Mouse (Mus musculus): ENCODE data around the gene Btg3. TPM values are rescaled to one million over a fixed set of nuclear protein-coding genes. Genes with fewer than 3 reads are reported as not detected.

Gene Btg3
- total and polyA plus RNA-seq, 3 experiments: 21.6 to 72.2 (median 43.9) TPM

- Histone ChIP-seq H3K4me3 (replicated peaks in 1 of 3; ENCODE audit: low read depth in 2 of 3, low read length in 2 of 3, poor library complexity in 1 of 3) (no peak overlapping the region), H3K9me3 (replicated peaks; ENCODE audit: low read length) (no peaks in the 10 kb centered on the region), H3K9ac (ENCODE audit: insufficient read depth, low read depth) (no peak overlapping the region), H3K4me2 (ENCODE audit: insufficient read depth, low read depth, poor library complexity, severe bottlenecking) (no peak overlapping the region), H3K4me1 (ENCODE audit: control insufficient read depth in 1 of 2, insufficient read depth in 2 of 2) (no peaks in the 10 kb centered on the region), H3K27ac (ENCODE audit: insufficient read depth, low read depth) (no peak overlapping the region), H3K36me3 (replicated peaks in 1 of 2; ENCODE audit: control insufficient read depth in 1 of 2, insufficient read depth in 1 of 2, low read length in 1 of 2) (no peaks in the 10 kb centered on the region), H3K79me2 (replicated peaks; ENCODE audit: control insufficient read depth, extremely low read depth, insufficient read depth, poor library complexity, severe bottlenecking) (no peaks in the 10 kb centered on the region), H3K27me3 (replicated peaks) (no peaks in the 10 kb centered on the region)
- TF ChIP-seq CHD1 (IDR thresholded peaks at IDR 0.05; ENCODE audit: low read depth, low read length): no peak
- TF ChIP-seq CTCF (conservative IDR thresholded peaks at IDR 0.05 in 1 of 2, IDR thresholded peaks at IDR 0.05 in 1 of 2; ENCODE audit: low read depth in 2 of 2, low read length in 2 of 2): no peak
- TF ChIP-seq RAD21 (IDR thresholded peaks at IDR 0.05; ENCODE audit: low read depth, low read length): no peak
- TF ChIP-seq ZKSCAN1 (IDR thresholded peaks at IDR 0.05; ENCODE audit: borderline replicate concordance, low read depth, low read length): no peak
- TF ChIP-seq JUN (IDR thresholded peaks at IDR 0.05; ENCODE audit: insufficient read depth, low read depth, low read length): no peak
- TF ChIP-seq RCOR1 (conservative IDR thresholded peaks at IDR 0.05; ENCODE audit: low read depth, low read length): no peak
- no peak for TF ChIP-seq GABPA (IDR thresholded peaks at IDR 0.05; ENCODE audit: insufficient replicate concordance, low read depth, low read length)
- TF ChIP-seq BHLHE40 (IDR thresholded peaks at IDR 0.05; ENCODE audit: low read depth, low read length): no peak
- TF ChIP-seq USF2 (conservative IDR thresholded peaks at IDR 0.05; ENCODE audit: low read depth, low read length): no peak
- no peak for TF ChIP-seq MAX (IDR thresholded peaks at IDR 0.05; ENCODE audit: low read length)
- no peak for TF ChIP-seq CHD2 (IDR thresholded peaks at IDR 0.05; ENCODE audit: low read length)
- no peak for TF ChIP-seq POLR2A (IDR thresholded peaks at IDR 0.05; ENCODE audit: low read depth, low read length)
- no peak for TF ChIP-seq E2F4 (IDR thresholded peaks at IDR 0.05; ENCODE audit: insufficient replicate concordance, low read depth, low read length)
- TF ChIP-seq ELF1 (IDR thresholded peaks at IDR 0.05; ENCODE audit: low read depth, low read length): no peak
- no peak for TF ChIP-seq ZC3H11A (IDR thresholded peaks at IDR 0.05; ENCODE audit: low read depth, low read length)
- TF ChIP-seq IRF4 (IDR thresholded peaks at IDR 0.05; ENCODE audit: low read depth, low read length): no peak
- TF ChIP-seq NRF1 (IDR thresholded peaks at IDR 0.05; ENCODE audit: low read depth, low read length): no peak
- no peak for TF ChIP-seq JUND (conservative IDR thresholded peaks at IDR 0.05; ENCODE audit: low read depth, low read length)
- no peak for TF ChIP-seq ZNF384 (IDR thresholded peaks at IDR 0.05; ENCODE audit: low read depth, low read length)
- dilution Hi-C loops (cut with MboI; ENCODE audit: extremely low pct_ligation_motif_present, extremely low pct_unique_long_range_greater_than_20kb, low sequenced_read_pairs): no loop called here
- no peak for DNase-seq (ENCODE audit: extremely low read depth)
- in situ Hi-C loops (cut with MboI; ENCODE audit: low pct_ligation_motif_present, low pct_unique_long_range_greater_than_20kb, low sequenced_read_pairs): no loop called here
Measured at GRCm38 (mm10) chr16:78389122-78389521, 12.1 kb upstream of the Btg3 start.

- DNase-seq (ENCODE audit: extremely low read depth): no peak
- in situ Hi-C loops (cut with MboI; ENCODE audit: low pct_ligation_motif_present, low pct_unique_long_range_greater_than_20kb, low sequenced_read_pairs): no loop called here
- H3K27ac ChIP-seq (ENCODE audit: insufficient read depth, low read depth): no peak overlapping the region
- H3K9ac ChIP-seq (ENCODE audit: insufficient read depth, low read depth): no peak overlapping the region
- dilution Hi-C loops (cut with MboI; ENCODE audit: extremely low pct_ligation_motif_present, extremely low pct_unique_long_range_greater_than_20kb, low sequenced_read_pairs): no loop called here
- H3K4me3 ChIP-seq (replicated peaks in 1 of 3; ENCODE audit: low read depth in 2 of 3, low read length in 2 of 3, poor library complexity in 1 of 3): no peak overlapping the region
- H3K4me1 ChIP-seq (ENCODE audit: control insufficient read depth in 1 of 2, insufficient read depth in 2 of 2): peaks cover 0 to 13% of the 10 kb centered on the region in 2 experiments; a peak in 2 of 4 replicates
- peaks cover 25% of the 10 kb centered on the region for H3K79me2 ChIP-seq (replicated peaks; ENCODE audit: control insufficient read depth, extremely low read depth, insufficient read depth, poor library complexity, severe bottlenecking)
- H3K4me2 ChIP-seq (ENCODE audit: insufficient read depth, low read depth, poor library complexity, severe bottlenecking): no peak overlapping the region
- TF ChIP-seq IRF4 (IDR thresholded peaks at IDR 0.05; ENCODE audit: low read depth, low read length) (no peak), SIN3A (IDR thresholded peaks at IDR 0.05; ENCODE audit: low read length) (no peak), MAZ (IDR thresholded peaks at IDR 0.05; ENCODE audit: low read depth, low read length) (no peak), CHD1 (IDR thresholded peaks at IDR 0.05; ENCODE audit: low read depth, low read length) (no peak), NRF1 (IDR thresholded peaks at IDR 0.05; ENCODE audit: low read depth, low read length) (no peak), POLR2AphosphoS2 (IDR thresholded peaks at IDR 0.05; ENCODE audit: low read depth, low read length) (no peak), UBTF (IDR thresholded peaks at IDR 0.05; ENCODE audit: low read depth, low read length) (no peak), KAT2A (IDR thresholded peaks at IDR 0.05; ENCODE audit: insufficient replicate concordance, low read length) (no peak)
- peaks cover 2% of the 10 kb centered on the region for H3K27me3 ChIP-seq (replicated peaks)
- H3K36me3 ChIP-seq (replicated peaks in 1 of 2; ENCODE audit: control insufficient read depth in 1 of 2, insufficient read depth in 1 of 2, low read length in 1 of 2): no peaks in the 10 kb centered on the region
- no peaks in the 10 kb centered on the region for H3K9me3 ChIP-seq (replicated peaks; ENCODE audit: low read length)
Measured at GRCm38 (mm10) chr16:78378493-78378892, 1.5 kb upstream of the Btg3 start.
